Mouse (Mus musculus) skeletal muscle tissue, adult 2 months (tissue): ENCODE data around the gene Commd7.

Experiments used
- DNase-seq: peaks from one replicate; pipeline ENCODE4 v3.0.0-alpha.2; 2012; ENCODE audit warnings: low read depth, low spot score

Commd7 gene

GRCm38 (mm10) chr2:153622449-153622848 lies 10.1 kb downstream of the Commd7 start:
- DNase-seq: no peak

DNA sequence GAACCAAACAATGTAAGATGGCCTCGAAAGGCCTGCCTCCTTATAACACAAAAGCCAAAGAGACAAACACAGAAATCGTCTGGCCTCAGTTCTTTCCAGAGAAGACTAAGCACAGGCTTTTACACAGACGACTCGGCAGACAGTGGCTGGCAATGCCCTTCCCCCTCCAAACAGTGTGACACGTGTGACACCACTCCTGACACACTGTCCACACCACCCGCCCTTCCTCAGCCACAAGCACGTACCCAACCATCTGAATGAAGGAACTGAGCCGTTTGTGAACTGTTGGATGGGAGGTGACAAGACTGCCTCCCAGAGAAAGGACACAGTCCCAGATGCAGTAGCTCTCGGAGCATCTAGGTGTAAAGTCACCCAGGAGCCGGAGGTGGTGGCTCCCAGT lies 13.7 kb downstream of the Commd7 start:
- DNase-seq: no peak

DNA sequence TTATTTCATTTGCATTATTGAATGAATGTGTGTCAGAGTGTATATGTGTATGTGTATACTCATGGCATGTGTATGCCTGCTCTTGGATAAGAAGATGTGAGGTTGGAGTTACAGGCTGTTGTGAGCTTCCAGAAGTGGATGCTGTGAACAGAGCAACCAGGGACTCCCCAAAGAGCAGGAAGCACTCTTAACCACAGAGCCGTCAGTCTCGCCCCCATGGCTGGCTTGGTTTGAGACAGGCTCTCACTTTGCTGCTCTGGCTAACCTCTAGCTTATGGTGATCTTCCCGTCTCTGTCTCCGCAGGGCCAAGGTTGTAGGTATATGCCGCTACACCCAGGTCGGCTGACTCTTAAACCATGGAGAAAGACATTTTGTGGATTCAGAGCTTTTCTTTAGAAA lies 14.1 kb downstream of the Commd7 start:
- no peak for DNase-seq

- DNase-seq: no peak
Observed at GRCm38 (mm10) chr2:153616893-153617292, 15.7 kb downstream of the Commd7 start.

- DNase-seq: no peak
Observed at GRCm38 (mm10) chr2:153612594-153613281, 19.8 kb downstream of the Commd7 start.

- DNase-seq: no peak
Observed at GRCm38 (mm10) chr2:153611743-153612142, 20.8 kb downstream of the Commd7 start.

GRCm38 (mm10) chr2:153611241-153611630 lies 21.3 kb downstream of the Commd7 start:
- DNase-seq: no peak

DNA sequence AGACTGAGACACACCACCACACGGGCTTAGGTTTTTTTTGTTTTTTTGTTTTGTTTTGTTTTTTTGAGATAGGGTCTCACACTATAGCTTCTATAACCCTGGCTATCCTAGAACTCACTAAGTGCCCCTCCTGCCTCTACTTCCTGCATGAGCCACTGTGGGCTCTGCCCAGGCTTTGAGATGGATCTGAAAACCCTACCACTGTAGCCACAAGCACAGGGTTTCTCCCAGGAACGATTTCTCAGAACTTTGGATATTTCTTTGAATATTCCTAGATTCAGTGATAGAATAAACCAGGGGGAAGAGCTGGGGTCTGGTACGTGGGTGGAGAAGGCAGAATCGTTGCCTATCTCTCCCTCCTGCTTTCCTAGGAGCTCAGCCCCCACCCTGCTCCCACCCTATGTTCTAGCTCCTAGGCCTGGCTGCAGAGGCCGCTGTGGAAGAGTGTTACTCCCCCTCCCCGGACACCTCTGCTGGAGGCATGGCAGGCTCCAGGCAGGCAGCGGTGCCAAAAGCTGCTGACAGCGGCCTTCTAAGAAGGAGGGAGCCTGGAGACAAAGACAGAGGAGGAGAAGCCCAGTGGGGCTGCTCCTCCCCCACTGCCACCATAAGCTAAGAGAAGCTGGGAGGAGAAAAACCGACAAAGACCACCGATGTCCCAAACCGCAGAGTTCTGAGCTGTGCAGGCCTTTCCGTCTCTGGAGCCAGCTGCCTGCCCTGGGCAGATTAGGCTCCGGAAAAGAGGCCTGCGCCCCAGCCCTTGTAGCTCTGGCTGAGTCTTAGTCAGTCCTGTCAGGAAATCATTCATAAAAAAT lies 21.9 kb downstream of the Commd7 start:
- DNase-seq: no peak

DNA sequence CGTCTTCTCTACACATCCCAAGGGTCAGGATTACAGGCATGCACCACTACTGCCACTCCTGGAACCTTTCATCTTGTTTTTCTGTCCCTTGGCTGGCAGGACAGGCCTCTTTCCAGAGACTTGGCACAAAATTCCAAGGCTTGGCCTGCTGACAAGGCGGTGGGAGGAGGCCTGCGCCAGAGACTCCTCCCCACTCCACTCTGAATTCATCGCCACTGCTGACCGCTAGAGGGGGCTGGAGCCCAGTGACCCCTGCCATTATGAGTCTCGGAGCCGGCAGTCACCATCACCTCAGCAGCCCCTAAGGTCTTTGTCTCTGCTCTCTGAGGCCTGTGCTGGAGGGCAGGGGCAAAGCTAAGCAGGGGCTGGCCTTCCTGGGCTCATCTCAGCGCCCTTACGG lies 23.0 kb downstream of the Commd7 start:
- peak; percentile 67 for DNase-seq

DNA sequence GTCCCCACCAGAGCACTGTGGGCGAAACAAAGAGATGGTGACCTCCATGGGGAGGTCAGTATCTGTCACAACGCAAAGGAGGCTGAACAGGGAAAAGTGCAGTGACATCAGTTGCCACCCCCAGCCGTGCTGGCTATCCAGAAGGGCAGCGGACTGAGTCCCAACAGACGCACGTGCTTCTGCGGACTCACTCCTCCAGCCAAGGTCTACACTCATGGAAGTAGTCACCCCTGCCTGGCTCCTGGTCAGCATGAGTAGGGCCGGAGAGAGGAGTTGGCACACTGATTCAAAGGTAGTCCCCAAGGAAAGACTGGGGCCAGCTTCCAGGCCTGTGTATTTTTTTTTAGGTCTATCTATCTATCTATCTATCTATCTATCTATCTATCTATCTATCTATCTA lies 23.5 kb downstream of the Commd7 start:
- DNase-seq: no peak

GRCm38 (mm10) chr2:153607870-153608515 lies 24.6 kb downstream of the Commd7 start:
- DNase-seq: peak; percentile 71

DNA sequence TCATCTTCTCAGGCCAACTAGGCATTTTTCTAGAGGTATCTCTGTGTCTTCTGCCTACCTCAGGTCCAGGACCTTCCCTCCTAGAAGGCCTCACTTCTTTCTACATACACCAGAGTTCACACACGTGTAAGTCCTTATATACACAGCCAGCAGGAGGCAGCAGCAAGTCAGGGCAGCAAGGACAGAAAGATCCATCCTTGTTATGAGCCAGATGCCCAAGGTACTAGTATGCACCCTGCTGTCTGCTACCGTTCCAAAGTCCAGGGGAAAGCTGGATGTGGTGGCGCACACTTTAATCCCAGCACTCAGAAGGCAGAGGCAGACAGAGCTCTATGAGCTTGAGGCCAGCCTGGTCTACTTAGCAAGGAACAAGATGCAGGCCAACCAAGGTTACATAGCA lies 26.2 kb downstream of the Commd7 start:
- DNase-seq: no peak

DNA sequence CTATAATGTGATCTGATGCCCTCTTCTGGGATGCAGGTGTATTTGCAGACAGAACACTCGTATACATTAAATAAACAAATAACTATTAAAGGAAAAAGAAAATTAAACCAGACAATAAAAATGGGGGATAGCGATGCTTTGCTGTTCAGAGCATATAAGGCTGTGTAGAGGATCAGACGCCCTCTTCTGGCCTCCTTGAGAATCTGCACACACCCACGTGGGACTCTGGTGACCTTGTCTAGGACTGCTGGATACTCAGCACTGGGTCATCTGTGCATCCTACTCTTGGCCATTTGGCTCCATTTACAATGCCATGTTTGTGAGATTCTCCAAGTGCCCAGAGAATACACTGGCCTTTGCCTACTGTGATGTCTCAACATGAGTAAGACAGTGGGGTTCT lies 28.9 kb downstream of the Commd7 start:
- DNase-seq: no peak

GRCm38 (mm10) chr2:153600667-153601648 lies 31.6 kb downstream of the Commd7 start:
- no peak for DNase-seq

DNA sequence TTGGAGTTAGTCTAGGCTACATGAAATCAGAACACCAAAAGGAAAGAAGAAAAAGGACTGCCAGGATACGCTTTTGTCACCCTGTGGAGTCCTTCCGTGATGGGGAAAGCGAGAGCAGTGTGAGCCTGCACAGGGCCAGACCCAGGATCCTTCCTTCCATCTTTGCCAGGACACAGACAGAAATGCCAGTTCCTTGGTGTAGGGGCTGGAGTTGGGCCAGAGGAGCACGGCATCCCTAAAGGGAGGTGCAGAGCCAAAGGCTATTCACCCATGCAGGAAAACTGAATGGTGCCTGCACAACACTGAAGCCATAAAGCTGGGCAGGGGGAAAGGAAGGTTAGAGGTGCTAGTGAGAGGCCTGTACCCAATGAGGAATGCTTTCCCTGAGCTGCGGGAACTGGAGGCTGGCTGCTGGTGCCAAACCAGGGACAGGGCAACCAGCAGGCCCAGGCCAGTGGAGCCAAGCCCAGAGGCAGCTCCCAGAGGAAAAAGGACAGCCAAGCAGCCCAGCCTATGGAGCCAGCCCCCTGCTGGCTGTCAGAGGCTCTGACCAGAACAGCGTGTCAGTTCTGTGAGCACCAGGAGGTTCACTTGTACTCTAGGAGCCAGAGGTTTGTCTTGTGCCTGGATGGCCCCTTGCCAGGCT lies 32.4 kb downstream of the Commd7 start:
- DNase-seq: peak; percentile 62

DNA sequence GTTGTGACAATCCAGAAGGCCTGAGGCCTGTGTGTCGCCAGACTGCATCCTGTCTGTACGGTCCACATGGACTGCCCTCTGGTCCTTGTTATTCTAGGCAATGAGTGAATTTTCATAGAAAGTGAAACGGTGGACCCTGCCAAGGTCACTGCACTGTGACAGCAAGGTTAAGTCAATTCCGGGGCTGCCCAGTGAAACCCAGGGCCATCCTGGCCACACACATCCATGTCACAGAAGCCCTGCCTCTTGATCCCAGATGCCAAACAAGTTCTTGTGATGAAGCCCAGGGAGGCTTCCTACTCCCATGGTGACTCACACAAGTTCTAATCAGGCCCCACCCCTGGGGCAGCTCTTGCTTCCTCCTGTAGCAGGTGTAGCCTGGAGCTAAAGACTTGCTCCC lies 35.0 kb downstream of the Commd7 start:
- DNase-seq: no peak

- DNase-seq: no peak
Observed at GRCm38 (mm10) chr2:153597014-153597413, 35.6 kb downstream of the Commd7 start.

DNA sequence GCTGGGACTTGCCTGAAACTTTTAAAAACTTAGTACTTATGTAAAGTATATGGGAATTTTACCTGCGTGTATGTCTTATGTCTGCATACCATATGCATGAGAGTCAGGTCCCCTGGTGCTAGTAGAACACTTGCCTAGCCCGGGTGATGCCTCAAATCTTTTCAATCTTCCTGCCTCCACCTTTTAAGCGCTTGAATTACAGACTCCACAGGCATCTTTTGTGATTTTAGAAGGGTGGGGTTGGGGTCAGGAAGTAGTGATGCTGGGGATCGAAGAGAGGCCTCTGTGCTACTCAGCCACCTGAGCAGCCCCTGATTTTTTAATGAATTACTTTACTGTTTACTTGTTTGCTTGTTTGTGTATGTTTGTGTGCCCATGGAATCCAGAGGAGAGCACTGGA lies 37.6 kb downstream of the Commd7 start:
- no peak for DNase-seq

GRCm38 (mm10) chr2:153593186-153593585 lies 39.4 kb downstream of the Commd7 start:
- no peak for DNase-seq

DNA sequence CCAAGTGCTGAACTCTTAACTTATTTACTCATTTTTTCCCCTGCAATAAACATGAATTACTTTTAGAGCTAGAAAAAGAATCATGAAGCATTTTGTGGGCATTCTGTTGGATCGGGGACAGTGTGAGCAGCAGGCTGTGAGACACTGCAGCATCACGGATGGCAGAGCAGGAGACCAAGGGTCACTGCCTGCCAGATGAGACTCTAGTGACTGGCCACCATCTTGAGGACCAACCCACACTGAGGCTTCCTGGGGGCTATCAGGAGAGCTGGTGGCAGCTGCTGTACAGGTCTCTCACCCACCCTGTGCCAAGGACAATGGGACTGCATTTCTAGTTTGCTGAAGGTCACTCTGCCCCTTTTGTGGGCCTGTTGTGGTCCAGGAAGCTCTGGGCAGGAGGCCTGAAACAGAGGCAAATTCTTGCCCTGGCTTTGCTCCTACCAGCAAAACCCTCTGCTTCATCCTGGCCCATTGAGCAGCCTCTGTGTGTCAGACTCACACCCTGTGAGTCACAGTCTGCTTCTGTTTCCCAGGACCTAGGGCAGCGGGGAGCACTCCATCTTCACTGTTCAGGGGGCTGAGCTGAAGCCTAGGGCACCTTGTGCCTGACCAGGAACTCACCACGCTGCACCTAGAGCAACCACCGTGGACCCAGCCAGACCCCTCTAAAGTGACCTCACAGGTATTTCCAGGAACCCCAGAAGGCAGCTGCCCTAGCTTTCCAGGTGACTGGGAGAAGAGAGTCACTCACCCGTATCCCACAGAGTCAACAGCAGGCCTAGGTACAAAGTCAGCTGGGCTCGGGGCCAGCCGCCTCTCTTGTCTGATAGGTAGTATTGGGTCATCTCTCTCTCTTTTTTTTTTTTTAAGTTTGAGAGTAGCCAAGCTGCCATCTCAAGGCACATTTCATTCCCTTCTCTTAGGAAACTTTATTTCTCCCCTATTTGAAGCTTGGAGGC lies 40.2 kb downstream of the Commd7 start:
- DNase-seq: no peak
